Mouse (Mus musculus): ENCODE data around the gene Musk. TPM values are rescaled to one million over a fixed set of nuclear protein-coding genes. Genes with fewer than 3 reads are reported as not detected.

Musk gene
- polyA plus RNA-seq, 1 experiment: not detected

- Histone ChIP-seq H3K9me3 (no peaks in the 10 kb centered on the region), H3K4me3 (replicated peaks) (no peak overlapping the region), H3K27me3 (replicated peaks) (no peaks in the 10 kb centered on the region), H3K4me1 (peaks cover 2% of the 10 kb centered on the region), H3K36me3 (replicated peaks; ENCODE audit: low read length) (no peaks in the 10 kb centered on the region)
- TF ChIP-seq GATA1 (IDR thresholded peaks at IDR 0.05; ENCODE audit: borderline replicate concordance, low read length) (no peak), FLI1 (IDR thresholded peaks at IDR 0.05; ENCODE audit: low read length) (no peak)
These were observed 93.4 kb downstream of the Musk start for GRCm38 (mm10) chr4:58379186-58379585.

- Histone ChIP-seq H3K4me1 (peaks cover 16% of the 10 kb centered on the region), H3K9me3 (no peaks in the 10 kb centered on the region), H3K4me3 (replicated peaks) (no peak overlapping the region), H3K36me3 (replicated peaks; ENCODE audit: low read length) (no peaks in the 10 kb centered on the region), H3K27me3 (replicated peaks) (no peaks in the 10 kb centered on the region)
- TF ChIP-seq FLI1 (IDR thresholded peaks at IDR 0.05; ENCODE audit: low read length) (no peak), GATA1 (IDR thresholded peaks at IDR 0.05; ENCODE audit: borderline replicate concordance, low read length) (no peak)
These were observed 115.1 kb downstream of the Musk start for GRCm38 (mm10) chr4:58400861-58401341.

- Histone ChIP-seq H3K36me3 (replicated peaks; ENCODE audit: low read length) (no peaks in the 10 kb centered on the region), H3K4me1 (peaks cover 16% of the 10 kb centered on the region), H3K9me3 (peaks cover 3% of the 10 kb centered on the region; the same call in 1 of the 2 replicates), H3K4me3 (replicated peaks) (peak overlapping the region; percentile 12), H3K27me3 (replicated peaks) (no peaks in the 10 kb centered on the region)
- TF ChIP-seq GATA1 (IDR thresholded peaks at IDR 0.05; ENCODE audit: borderline replicate concordance, low read length): no peak
- no peak for TF ChIP-seq FLI1 (IDR thresholded peaks at IDR 0.05; ENCODE audit: low read length)
These were observed 116.3 kb downstream of the Musk start for GRCm38 (mm10) chr4:58401973-58402501.

GRCm38 (mm10) chr4:58413188-58414185 is 127.7 kb downstream of the Musk start:
- no peaks in the 10 kb centered on the region for H3K36me3 ChIP-seq (replicated peaks; ENCODE audit: low read length)
- no peak overlapping the region for H3K4me3 ChIP-seq (replicated peaks)
- no peak for TF ChIP-seq FLI1 (IDR thresholded peaks at IDR 0.05; ENCODE audit: low read length)
- no peak for TF ChIP-seq GATA1 (IDR thresholded peaks at IDR 0.05; ENCODE audit: borderline replicate concordance, low read length)
- H3K27me3 ChIP-seq (replicated peaks): no peaks in the 10 kb centered on the region
- peaks cover 35% of the 10 kb centered on the region for H3K4me1 ChIP-seq
- H3K9me3 ChIP-seq: no peaks in the 10 kb centered on the region

- peak overlapping the region; percentile 42 for H3K4me3 ChIP-seq (replicated peaks)
- no peak for TF ChIP-seq FLI1 (IDR thresholded peaks at IDR 0.05; ENCODE audit: low read length)
- H3K27me3 ChIP-seq (replicated peaks): no peaks in the 10 kb centered on the region
- H3K36me3 ChIP-seq (replicated peaks; ENCODE audit: low read length): no peaks in the 10 kb centered on the region
- no peaks in the 10 kb centered on the region for H3K9me3 ChIP-seq
- peaks cover 47% of the 10 kb centered on the region for H3K4me1 ChIP-seq
These were observed 129.8 kb downstream of the Musk start for GRCm38 (mm10) chr4:58415537-58415936.

GRCm38 (mm10) chr4:58417319-58417718 is 131.6 kb downstream of the Musk start:
- peaks cover 47% of the 10 kb centered on the region for H3K4me1 ChIP-seq
- H3K9me3 ChIP-seq: peaks cover 5% of the 10 kb centered on the region
- H3K36me3 ChIP-seq (replicated peaks; ENCODE audit: low read length): peaks cover 4% of the 10 kb centered on the region
- H3K4me3 ChIP-seq (replicated peaks): no peak overlapping the region
- no peak for TF ChIP-seq FLI1 (IDR thresholded peaks at IDR 0.05; ENCODE audit: low read length)
- TF ChIP-seq GATA1 (IDR thresholded peaks at IDR 0.05; ENCODE audit: borderline replicate concordance, low read length): no peak
- H3K27me3 ChIP-seq (replicated peaks): no peaks in the 10 kb centered on the region

GRCm38 (mm10) chr4:58419225-58419624 is 133.5 kb downstream of the Musk start:
- Histone ChIP-seq H3K36me3 (replicated peaks; ENCODE audit: low read length) (peaks cover 4% of the 10 kb centered on the region), H3K4me3 (replicated peaks) (peak overlapping the region; percentile 42), H3K9me3 (peaks cover 5% of the 10 kb centered on the region), H3K27me3 (replicated peaks) (no peaks in the 10 kb centered on the region), H3K4me1 (peaks cover 48% of the 10 kb centered on the region)
- TF ChIP-seq GATA1 (IDR thresholded peaks at IDR 0.05; ENCODE audit: borderline replicate concordance, low read length) (no peak), FLI1 (IDR thresholded peaks at IDR 0.05; ENCODE audit: low read length) (no peak)

- H3K9me3 ChIP-seq: peaks cover 5% of the 10 kb centered on the region
- H3K4me3 ChIP-seq (replicated peaks): peak overlapping the region; percentile 70
- TF ChIP-seq FLI1 (IDR thresholded peaks at IDR 0.05; ENCODE audit: low read length) (no peak), GATA1 (IDR thresholded peaks at IDR 0.05; ENCODE audit: borderline replicate concordance, low read length) (no peak)
- H3K4me1 ChIP-seq: peaks cover 43% of the 10 kb centered on the region
- peaks cover 4% of the 10 kb centered on the region for H3K36me3 ChIP-seq (replicated peaks; ENCODE audit: low read length)
- H3K27me3 ChIP-seq (replicated peaks): no peaks in the 10 kb centered on the region
These were observed 137.6 kb downstream of the Musk start for GRCm38 (mm10) chr4:58423276-58423930.

Other genes starting within 250 kb of the Musk start
- not detected in 2 replicates for gene Svep1, start 79.1 kb upstream of the Musk start, polyA plus RNA-seq (2012; ENCODE audit: insufficient read depth, low replicate concordance)

Data from megakaryocyte, embryonic 14.5 days (primary cell).